Mouse (Mus musculus) liver, embryonic 13.5 days (tissue): ENCODE data around the gene 4930432M17Rik. TPM values are rescaled to one million over a fixed set of nuclear protein-coding genes. Genes with fewer than 3 reads are reported as not detected.

Experiments used
- ATAC-seq: fragments of 200-750 bp; cut with Nextera tagmentation; 2 replicates; pipeline ENCODE4 v1.8.0; 2017; ENCODE audit warnings: low read depth, mild to moderate bottlenecking, moderate number of reproducible peaks, moderate library complexity
- DNase-seq: peaks from one replicate; pipeline ENCODE4 v3.0.0; 2022
- H3K27ac ChIP-seq: fragments of 300-500 bp; sonication (generic); 2 replicates; pipeline ENCODE4 v1.5.1; 2015; ENCODE audit warnings: moderate library complexity, mild to moderate bottlenecking, inconsistent platforms
- H3K27me3 ChIP-seq: fragments of 300-500 bp; sonication (generic); 2 replicates; pipeline ENCODE4 v1.6.1; 2015; ENCODE audit warnings: mild to moderate bottlenecking, inconsistent platforms
- H3K36me3 ChIP-seq: fragments of 300-500 bp; sonication (generic); 2 replicates; pipeline ENCODE4 v1.6.1; 2015; ENCODE audit warnings: mild to moderate bottlenecking, inconsistent platforms
- H3K4me1 ChIP-seq: fragments of 300-500 bp; sonication (generic); replicated peaks from 2 replicates; pipeline ENCODE4 v1.6.1; 2015; ENCODE audit warnings: inconsistent platforms
- H3K4me2 ChIP-seq: fragments of 300-500 bp; sonication (generic); 2 replicates; pipeline ENCODE4 v1.6.1; 2015; ENCODE audit warnings: inconsistent platforms, mild to moderate bottlenecking, moderate library complexity
- H3K4me3 ChIP-seq: fragments of 300-500 bp; sonication (generic); replicated peaks from 2 replicates; pipeline ENCODE4 v1.5.1; 2015; ENCODE audit warnings: mild to moderate bottlenecking, inconsistent platforms
- H3K9ac ChIP-seq: fragments of 300-500 bp; sonication (generic); 2 replicates; pipeline ENCODE4 v1.6.1; 2015; ENCODE audit warnings: mild to moderate bottlenecking, inconsistent platforms
- H3K9me3 ChIP-seq: fragments of 300-500 bp; sonication (generic); replicated peaks from 2 replicates; pipeline ENCODE4 v1.6.1; 2016; ENCODE audit warnings: inconsistent platforms
- WGBS: fragments of 180-500 bp; shearing (Covaris S2); methylation state at CpG from one replicate; pipeline ENCODE4 v1.1.7; 2015; ENCODE audit not compliant: insufficient replicate concordance; 5-methylcytosine and 5-hydroxymethylcytosine counted together
- polyA plus RNA-seq: library from polyadenylated mRNA; unstranded; fragments of >200 nt; fragmentation: Nextera tagmentation; extraction: Ambion mirVana; gene quantifications from 2 replicates; pipeline ENCODE4 v1.2.1, GENCODE M21; 2015

4930432M17Rik gene
- polyA plus RNA-seq, 1 experiment from 2014 or later, result not detected

DNA sequence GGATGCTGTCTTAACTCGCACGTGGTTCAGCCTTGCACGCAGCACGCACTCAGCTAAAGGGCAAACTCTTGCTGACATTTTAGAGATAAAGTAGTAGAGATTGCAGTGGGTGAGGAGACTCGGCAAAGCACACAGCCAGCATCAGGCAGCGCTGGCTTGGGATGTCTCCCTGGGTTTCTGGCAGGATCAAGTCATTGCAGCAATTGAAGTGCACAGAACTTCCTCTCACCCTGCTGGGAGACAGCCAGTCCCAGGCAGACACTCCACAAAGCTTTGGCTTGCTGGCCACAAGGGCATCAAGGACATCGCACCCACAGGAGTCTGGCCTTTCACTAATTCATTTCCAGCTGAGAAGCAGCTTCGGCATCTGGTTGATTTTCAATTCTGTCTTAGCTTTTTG is 27.3 kb upstream of the 4930432M17Rik start:
- Histone ChIP-seq H3K27me3 (no peaks in the 10 kb centered on the region), H3K36me3 (no peaks in the 10 kb centered on the region), H3K27ac (no peak overlapping the region), H3K4me2 (no peak overlapping the region), H3K9me3 (no peaks in the 10 kb centered on the region), H3K4me3 (no peak overlapping the region), H3K9ac (no peak overlapping the region), H3K4me1 (peaks cover 10% of the 10 kb centered on the region; the same call in 1 of the 2 replicates)
- ATAC-seq (no peak), DNase-seq (no peak)
- WGBS, result 57% methylated on average over 8 of the region's 8 CpGs

DNA sequence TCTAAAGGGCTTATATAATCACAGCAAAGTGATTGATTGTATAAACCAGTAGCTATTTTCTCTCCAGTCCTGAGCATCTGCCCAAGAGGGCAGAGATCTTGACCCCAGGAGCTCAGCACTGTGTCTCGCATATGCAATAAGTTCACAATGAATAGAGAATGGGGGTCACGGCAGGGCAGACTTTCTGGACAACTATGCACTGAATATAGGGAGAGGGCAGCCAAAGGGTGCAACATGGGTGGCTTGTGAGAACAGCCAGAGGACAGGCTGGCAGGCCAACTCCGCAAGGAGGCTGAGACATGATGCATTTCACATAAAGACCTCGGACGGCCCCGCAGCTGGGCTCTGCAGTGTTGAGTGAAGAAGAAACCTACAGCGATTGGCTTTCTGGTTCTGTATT is 25.1 kb upstream of the 4930432M17Rik start:
- Histone ChIP-seq H3K36me3 (no peaks in the 10 kb centered on the region), H3K9ac (no peak overlapping the region), H3K27ac (no peak overlapping the region), H3K4me1 (peaks cover 10% of the 10 kb centered on the region; the same call in 1 of the 2 replicates), H3K4me2 (no peak overlapping the region), H3K9me3 (no peaks in the 10 kb centered on the region), H3K4me3 (no peak overlapping the region), H3K27me3 (no peaks in the 10 kb centered on the region)
- DNase-seq (no peak), ATAC-seq (no peak)
- WGBS, result 70% methylated on average over 7 of the region's 7 CpGs

DNA sequence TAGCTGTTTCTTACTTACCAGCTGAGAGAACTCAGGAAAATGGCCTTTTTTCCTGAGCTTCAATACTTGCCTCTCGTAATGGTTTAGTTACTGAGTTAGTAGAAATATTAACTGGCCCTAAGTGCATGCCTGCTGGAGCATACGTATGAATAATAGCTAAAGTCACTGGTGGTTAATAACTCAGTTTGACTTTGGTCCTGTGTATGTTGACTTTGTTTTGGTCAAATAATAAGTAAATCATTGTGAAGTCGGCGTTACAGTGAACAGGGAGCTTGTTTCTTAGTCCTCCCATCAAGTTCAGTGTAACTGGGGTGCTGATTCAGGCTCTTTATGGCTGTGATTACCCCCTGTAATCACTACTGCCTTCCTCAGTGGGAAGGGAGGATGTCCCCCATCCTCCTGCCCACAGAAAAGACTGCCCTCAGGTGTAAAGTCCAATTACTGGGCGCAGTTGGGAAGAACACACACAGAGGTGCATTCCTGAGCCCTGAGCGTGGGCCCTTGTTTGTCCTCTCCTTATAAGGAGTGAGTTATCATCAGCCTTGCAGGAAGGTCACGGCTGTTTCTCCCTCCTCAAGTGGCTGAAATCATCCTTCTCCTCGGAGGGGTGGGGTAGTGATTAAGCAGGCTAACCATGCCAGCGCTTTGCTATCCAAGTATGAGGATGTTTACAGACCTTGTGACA is 24.1 kb upstream of the 4930432M17Rik start:
- Histone ChIP-seq H3K27ac (no peak overlapping the region), H3K36me3 (no peaks in the 10 kb centered on the region), H3K4me3 (no peak overlapping the region), H3K4me2 (no peak overlapping the region), H3K9ac (no peak overlapping the region), H3K27me3 (no peaks in the 10 kb centered on the region), H3K4me1 (peaks cover 10% of the 10 kb centered on the region; the same call in 1 of the 2 replicates), H3K9me3 (no peaks in the 10 kb centered on the region)
- DNase-seq, result no peak
- 51% methylated on average over 9 of the region's 9 CpGs for WGBS
- no peak for ATAC-seq

DNA sequence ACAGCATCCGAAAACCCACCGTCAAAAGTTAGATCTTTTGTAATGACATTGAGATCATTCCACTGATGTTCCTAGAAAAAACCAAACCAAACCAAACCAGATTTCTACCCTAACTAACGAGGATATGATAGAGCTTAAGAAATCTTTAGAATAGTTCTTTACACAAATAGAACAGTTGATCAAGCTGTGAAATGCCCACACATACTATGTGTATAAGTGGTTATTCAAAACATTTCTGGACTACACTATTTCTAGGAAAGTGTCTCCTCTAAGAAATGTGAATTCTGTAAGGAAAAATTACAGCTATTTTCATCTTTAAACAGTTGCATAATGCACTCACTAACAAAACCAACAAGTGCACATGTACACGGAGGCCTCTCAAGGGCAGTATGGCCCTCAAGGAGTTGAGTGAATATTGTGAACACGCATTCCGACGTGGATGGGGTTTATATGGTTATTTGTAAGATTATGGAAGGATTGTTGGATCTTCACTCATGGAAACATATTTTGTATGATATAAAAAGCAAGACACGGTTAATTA is 22.3 kb upstream of the 4930432M17Rik start:
- no peak for ATAC-seq
- Histone ChIP-seq H3K4me2 (no peak overlapping the region), H3K9ac (no peak overlapping the region), H3K36me3 (no peaks in the 10 kb centered on the region), H3K4me3 (no peak overlapping the region), H3K27me3 (no peaks in the 10 kb centered on the region), H3K9me3 (no peaks in the 10 kb centered on the region), H3K4me1 (peaks cover 10% of the 10 kb centered on the region; the same call in 1 of the 2 replicates), H3K27ac (no peak overlapping the region)
- no peak for DNase-seq
- WGBS, result 79% methylated on average over 8 of the region's 8 CpGs

DNA sequence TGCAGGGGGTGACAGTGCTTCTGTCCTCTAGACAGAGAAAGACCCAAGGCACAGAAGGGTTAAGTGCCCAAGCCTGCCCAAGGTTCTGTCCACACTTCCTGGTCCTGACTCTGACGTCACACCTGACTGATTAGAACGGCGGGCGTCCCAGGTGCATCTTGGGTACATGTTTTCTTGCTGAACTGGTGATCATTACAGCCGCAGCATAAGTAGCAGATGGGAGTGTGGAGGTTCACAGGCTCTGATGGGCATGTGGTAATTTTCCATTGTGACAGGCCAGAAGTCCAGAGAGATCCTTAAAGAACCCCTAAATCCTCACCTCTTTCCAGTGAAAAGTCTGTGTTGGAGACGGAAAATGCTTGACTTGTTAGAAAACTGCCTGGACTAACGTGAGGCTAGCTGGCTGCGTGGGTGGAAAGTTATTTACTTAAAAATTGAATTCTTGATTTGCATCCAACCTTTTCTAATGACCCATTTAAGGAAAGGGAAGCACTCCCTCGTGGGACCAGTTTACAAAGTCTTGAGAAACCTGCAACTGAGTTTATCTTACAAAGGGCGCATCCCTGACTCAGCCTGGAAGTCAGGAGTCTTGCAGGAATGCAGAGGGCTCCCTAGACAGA is 20.4 kb upstream of the 4930432M17Rik start:
- Histone ChIP-seq H3K4me3 (no peak overlapping the region), H3K27me3 (no peaks in the 10 kb centered on the region), H3K4me2 (no peak overlapping the region), H3K4me1 (peaks cover 10% of the 10 kb centered on the region; the same call in 1 of the 2 replicates), H3K27ac (no peak overlapping the region), H3K9me3 (no peaks in the 10 kb centered on the region), H3K9ac (no peak overlapping the region), H3K36me3 (no peaks in the 10 kb centered on the region)
- 47% methylated on average over 10 of the region's 10 CpGs for WGBS
- DNase-seq, result no peak
- no peak for ATAC-seq

DNA sequence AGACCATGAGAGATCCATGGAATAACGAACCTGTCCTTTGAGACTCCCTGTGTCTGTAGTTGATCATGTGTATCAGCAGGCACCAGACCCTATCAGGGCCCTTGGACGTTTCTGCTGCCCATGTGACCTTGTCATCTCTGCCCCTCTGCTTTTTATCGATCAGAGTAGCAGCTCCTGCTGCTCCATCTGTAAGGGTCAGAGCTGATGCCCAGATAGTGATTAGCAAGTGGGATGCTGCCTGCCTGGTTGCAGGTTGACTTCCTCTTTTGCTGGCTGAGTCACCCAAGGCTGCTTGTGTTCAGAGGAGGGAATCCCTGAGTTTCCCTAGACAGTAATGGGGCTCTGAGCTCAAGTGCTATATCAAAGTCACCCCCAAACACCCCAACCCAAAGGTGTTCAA is 18.9 kb upstream of the 4930432M17Rik start:
- H3K9ac ChIP-seq, result no peak overlapping the region
- no peaks in the 10 kb centered on the region for H3K36me3 ChIP-seq
- no peaks in the 10 kb centered on the region for H3K9me3 ChIP-seq
- peaks cover 6% of the 10 kb centered on the region; the same call in 1 of the 2 replicates for H3K4me1 ChIP-seq
- H3K4me3 ChIP-seq, result no peak overlapping the region
- H3K4me2 ChIP-seq, result no peak overlapping the region
- H3K27me3 ChIP-seq, result no peaks in the 10 kb centered on the region
- 22% methylated on average over 3 of the region's 3 CpGs for WGBS
- ATAC-seq (no peak), DNase-seq (no peak)
- no peak overlapping the region for H3K27ac ChIP-seq

DNA sequence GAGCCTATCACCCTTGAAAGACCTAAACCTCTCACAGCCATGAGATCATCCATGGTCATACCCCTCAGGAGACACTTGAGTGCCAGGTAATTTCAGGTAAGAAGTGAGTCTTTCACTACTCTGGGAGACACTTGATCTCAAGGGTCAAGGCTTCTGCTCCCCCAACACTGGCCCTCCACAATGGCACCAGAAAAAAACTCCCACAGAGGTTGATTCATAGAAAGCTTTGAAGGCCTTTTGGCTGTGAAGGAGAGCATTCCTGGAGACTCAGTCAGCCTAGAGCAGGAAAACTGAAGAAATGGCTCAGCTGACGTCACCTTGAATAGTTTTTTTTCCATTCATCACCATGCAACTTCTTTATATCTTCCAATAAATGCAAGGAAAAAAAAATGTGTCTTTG is 18.4 kb upstream of the 4930432M17Rik start:
- Histone ChIP-seq H3K4me1 (0 out of 2 replicates have a peak, but pooled peaks cover 1% of the 10 kb centered on the region), H3K9ac (no peak overlapping the region), H3K27ac (no peak overlapping the region), H3K36me3 (no peaks in the 10 kb centered on the region), H3K4me2 (no peak overlapping the region), H3K27me3 (no peaks in the 10 kb centered on the region), H3K4me3 (no peak overlapping the region), H3K9me3 (no peaks in the 10 kb centered on the region)
- no peak for ATAC-seq
- DNase-seq, result no peak
- WGBS, result 61% methylated on average over 1 of the region's 1 CpGs

DNA sequence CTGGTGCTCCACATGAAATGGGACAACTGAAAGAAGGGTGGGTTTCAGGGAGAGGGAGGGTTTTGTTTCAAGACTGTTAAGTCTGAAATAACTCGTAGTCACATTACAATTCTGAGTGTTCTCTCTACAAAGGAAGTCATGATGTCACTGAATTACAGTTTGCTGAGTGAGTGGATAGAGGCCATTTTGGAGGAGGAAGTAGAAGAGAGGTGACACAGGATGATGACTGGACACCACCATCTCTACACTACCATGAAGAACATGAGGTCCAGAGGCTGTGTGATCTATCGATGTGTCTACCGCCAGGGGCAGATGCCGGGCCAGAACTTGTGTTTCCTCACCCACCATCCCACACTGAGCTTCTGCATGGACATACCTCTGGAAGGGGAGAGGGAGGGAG is 13.6 kb upstream of the 4930432M17Rik start:
- WGBS, result 87% methylated on average over 4 of the region's 4 CpGs
- Histone ChIP-seq H3K36me3 (no peaks in the 10 kb centered on the region), H3K4me3 (no peak overlapping the region), H3K27ac (no peak overlapping the region), H3K9ac (no peak overlapping the region), H3K4me1 (no peaks in the 10 kb centered on the region), H3K27me3 (no peaks in the 10 kb centered on the region), H3K4me2 (no peak overlapping the region), H3K9me3 (no peaks in the 10 kb centered on the region)
- DNase-seq, result no peak
- ATAC-seq, result no peak

DNA sequence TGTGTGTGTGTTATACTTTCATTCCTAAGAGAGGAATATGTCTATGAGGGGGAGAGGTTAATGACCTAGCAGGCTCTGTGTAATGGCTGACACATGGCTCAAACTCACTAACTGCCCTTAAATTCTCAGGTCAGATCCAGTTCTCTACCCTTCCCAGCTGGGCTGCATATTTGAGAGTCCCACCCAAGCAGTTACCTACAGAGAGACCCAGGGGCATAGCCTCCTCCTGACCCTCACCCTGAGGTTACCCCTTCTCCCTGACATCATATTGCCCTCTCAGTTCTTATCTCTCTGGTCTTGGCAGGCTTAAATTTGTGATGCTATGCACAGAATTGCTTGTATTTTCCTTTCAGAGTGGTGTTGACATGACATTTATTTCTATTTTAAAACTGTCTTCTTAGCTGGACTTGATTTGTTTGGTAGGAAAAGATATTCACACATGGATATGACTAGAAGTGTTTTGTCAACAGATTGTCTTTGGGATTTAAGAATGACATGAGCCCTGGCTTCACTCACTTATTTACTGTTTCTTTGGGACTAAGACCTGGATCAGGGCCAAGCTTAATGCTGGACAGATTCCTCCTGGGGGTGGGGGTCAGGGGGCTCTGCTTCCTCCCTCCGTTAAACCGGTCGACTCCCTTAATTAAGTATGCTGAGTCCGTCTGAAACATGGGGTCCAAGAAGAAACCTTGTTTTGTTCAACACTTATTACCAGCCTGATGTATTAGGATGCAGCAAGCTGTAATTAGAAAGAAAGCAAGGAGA is 7.7 kb upstream of the 4930432M17Rik start:
- no peaks in the 10 kb centered on the region for H3K4me1 ChIP-seq
- no peak overlapping the region for H3K27ac ChIP-seq
- H3K9ac ChIP-seq, result no peak overlapping the region
- no peak overlapping the region for H3K4me3 ChIP-seq
- DNase-seq (no peak), ATAC-seq (no peak)
- WGBS, result 57% methylated on average over 4 of the region's 4 CpGs
- no peak overlapping the region for H3K4me2 ChIP-seq
- no peaks in the 10 kb centered on the region for H3K27me3 ChIP-seq
- H3K36me3 ChIP-seq, result no peaks in the 10 kb centered on the region
- H3K9me3 ChIP-seq, result no peaks in the 10 kb centered on the region

DNA sequence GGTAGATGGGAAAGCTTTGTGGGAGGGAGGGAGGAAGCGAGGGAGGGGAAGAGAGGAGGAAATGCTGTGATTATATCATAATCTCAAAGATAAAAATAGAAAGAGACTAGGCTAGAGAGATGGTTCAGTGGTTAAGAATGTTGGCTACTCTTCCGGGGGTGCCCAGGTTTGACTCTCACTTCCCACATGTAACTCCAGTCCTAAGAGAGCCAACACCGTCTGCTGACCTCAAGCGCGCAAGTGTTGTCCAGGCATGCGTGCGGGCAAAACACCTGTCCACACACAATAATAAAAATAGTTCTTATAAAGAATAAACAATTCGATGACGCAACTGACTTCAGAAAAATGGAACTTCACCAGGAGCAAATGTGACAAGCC is 7.1 kb upstream of the 4930432M17Rik start:
- DNase-seq, result no peak
- no peaks in the 10 kb centered on the region for H3K9me3 ChIP-seq
- WGBS, result 74% methylated on average over 9 of the region's 9 CpGs
- no peak overlapping the region for H3K4me3 ChIP-seq
- no peak for ATAC-seq
- H3K4me1 ChIP-seq, result no peaks in the 10 kb centered on the region
- H3K4me2 ChIP-seq, result no peak overlapping the region
- no peaks in the 10 kb centered on the region for H3K27me3 ChIP-seq
- no peak overlapping the region for H3K9ac ChIP-seq
- H3K36me3 ChIP-seq, result no peaks in the 10 kb centered on the region
- H3K27ac ChIP-seq, result no peak overlapping the region

DNA sequence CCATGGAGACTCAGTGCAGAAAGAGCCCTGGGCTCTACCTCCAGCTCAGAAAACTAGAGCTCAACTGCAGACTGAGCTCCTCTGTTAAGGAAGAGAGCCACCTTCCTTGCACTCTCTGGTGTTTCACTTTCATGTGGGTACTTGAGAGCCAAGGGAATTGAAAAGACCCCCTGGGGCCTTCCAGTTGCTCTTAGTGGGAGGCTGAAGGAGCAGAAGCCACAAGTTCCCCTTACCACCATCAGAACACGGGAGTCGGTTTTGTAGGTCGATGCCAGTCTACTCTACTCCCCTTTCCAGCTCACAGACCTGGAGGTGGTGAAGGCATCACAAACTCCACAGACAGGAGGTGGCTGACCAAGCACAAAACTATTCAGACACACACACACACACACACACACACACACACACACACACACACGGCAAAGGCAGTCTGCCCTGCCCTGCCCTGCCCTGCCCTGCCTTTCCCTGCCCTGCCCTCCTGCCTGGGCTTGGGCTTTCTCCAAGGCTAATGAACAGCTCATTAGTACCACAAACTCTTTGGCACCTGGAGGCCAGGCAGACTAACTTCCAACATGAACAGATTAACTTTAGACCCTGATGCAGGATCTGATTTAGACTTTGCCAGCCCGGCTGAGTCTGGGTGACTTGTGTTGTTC is 1.7 kb downstream of the 4930432M17Rik start:
- no peaks in the 10 kb centered on the region for H3K9me3 ChIP-seq
- no peak overlapping the region for H3K4me3 ChIP-seq
- no peak for ATAC-seq
- 35% methylated on average over 5 of the region's 5 CpGs for WGBS
- DNase-seq, result no peak
- H3K4me2 ChIP-seq, result no peak overlapping the region
- no peak overlapping the region for H3K9ac ChIP-seq
- H3K4me1 ChIP-seq, result no peaks in the 10 kb centered on the region
- no peaks in the 10 kb centered on the region for H3K36me3 ChIP-seq
- H3K27ac ChIP-seq, result no peak overlapping the region
- H3K27me3 ChIP-seq, result no peaks in the 10 kb centered on the region
